Mouse (Mus musculus) urinary bladder, postnatal 4 days (tissue): Measurements from ENCODE around the gene Ccr3.
"Not testable (repeated sequence)": the region's sequence is repeated elsewhere in the genome, so short reads cannot be mapped to it uniquely, and the experiment has no call there.

Experiments used
- DNase-seq, 2 experiments: peaks; one replicate each; pipeline ENCODE4 v3.0.0; 2021 to 2022; ENCODE audit warnings: low spot score in 2 of 2

The Ccr3 gene

GRCm38 (mm10) chr9:124021672-124022071 lies at the start of gene Ccr3:
Gene Ccr3 (plus strand): TSS chr9:124021972.
- DNase-seq: no peak

- no peak for DNase-seq
Measured at GRCm38 (mm10) chr9:123975630-123976029, 46.1 kb upstream of the Ccr3 start.

- no peak for DNase-seq
Measured at GRCm38 (mm10) chr9:123976876-123977663, 44.7 kb upstream of the Ccr3 start.

- DNase-seq: no peak
Measured at GRCm38 (mm10) chr9:123978308-123978707, 43.5 kb upstream of the Ccr3 start, which contains the start of gene Ccr1l1. Gene Ccr1l1 (minus strand): TSS chr9:123978408.

GRCm38 (mm10) chr9:123980858-123981475 lies 40.8 kb upstream of the Ccr3 start:
- not testable (repeated sequence) for DNase-seq

- no peak for DNase-seq
Measured at GRCm38 (mm10) chr9:123981909-123982308, 39.9 kb upstream of the Ccr3 start.

- DNase-seq: no peak
Measured at GRCm38 (mm10) chr9:123982720-123983119, 39.1 kb upstream of the Ccr3 start.

- no peak for DNase-seq
Measured at GRCm38 (mm10) chr9:123984943-123985342, 36.8 kb upstream of the Ccr3 start.

- DNase-seq: no peak
Measured at GRCm38 (mm10) chr9:123986217-123986616, 35.6 kb upstream of the Ccr3 start.

GRCm38 (mm10) chr9:123989671-123990070 lies 32.1 kb upstream of the Ccr3 start:
- DNase-seq: no peak

GRCm38 (mm10) chr9:123991312-123991906 lies 30.4 kb upstream of the Ccr3 start:
- no peak for DNase-seq

GRCm38 (mm10) chr9:123997719-123998118 lies 24.1 kb upstream of the Ccr3 start:
- no peak for DNase-seq

- no peak for DNase-seq
Measured at GRCm38 (mm10) chr9:123999784-124000183, 22.0 kb upstream of the Ccr3 start.

- no peak for DNase-seq
Measured at GRCm38 (mm10) chr9:124012691-124013090, 9.1 kb upstream of the Ccr3 start.

- no peak for DNase-seq
Measured at GRCm38 (mm10) chr9:124013270-124013669, 8.5 kb upstream of the Ccr3 start.

GRCm38 (mm10) chr9:124014985-124015652 lies 6.7 kb upstream of the Ccr3 start:
- no peak for DNase-seq

- DNase-seq: no peak
Measured at GRCm38 (mm10) chr9:124016048-124016447, 5.7 kb upstream of the Ccr3 start.

- no peak for DNase-seq
Measured at GRCm38 (mm10) chr9:124019887-124020286, 1.9 kb upstream of the Ccr3 start.

- DNase-seq: no peak
Measured at GRCm38 (mm10) chr9:124033345-124033744, 11.6 kb downstream of the Ccr3 start.

GRCm38 (mm10) chr9:124037707-124038106 lies 15.9 kb downstream of the Ccr3 start:
- peak; percentile 57 to 74 for DNase-seq

GRCm38 (mm10) chr9:124038158-124038582 lies 16.4 kb downstream of the Ccr3 start:
- no peak for DNase-seq

GRCm38 (mm10) chr9:124038949-124039348 lies 17.2 kb downstream of the Ccr3 start:
- no peak for DNase-seq
